Mouse (Mus musculus): Measurements from ENCODE around the gene Khdc3.

GRCm38 (mm10) chr9:73085845-73086244 lies 15.8 kb upstream of the Khdc3 start:
- TF ChIP-seq CTCF (IDR thresholded peaks at IDR 0.05; ENCODE audit: low read depth): no peak
- TF ChIP-seq EP300 (IDR thresholded peaks at IDR 0.05; ENCODE audit: low read depth): no peak
